Mouse (Mus musculus): ENCODE results near the gene Rnf6. TPM values are rescaled to one million over a fixed set of nuclear protein-coding genes. Genes with fewer than 3 reads are reported as not detected.
A peak's percentile ranks its signal among the peaks of the same experiment; 100 is the strongest.

Rnf6 gene
- polyA plus RNA-seq (2015; fragmentation: Nextera tagmentation; extraction: Ambion mirVana), result 54.6 and 63.2 TPM in 2 replicates

DNA sequence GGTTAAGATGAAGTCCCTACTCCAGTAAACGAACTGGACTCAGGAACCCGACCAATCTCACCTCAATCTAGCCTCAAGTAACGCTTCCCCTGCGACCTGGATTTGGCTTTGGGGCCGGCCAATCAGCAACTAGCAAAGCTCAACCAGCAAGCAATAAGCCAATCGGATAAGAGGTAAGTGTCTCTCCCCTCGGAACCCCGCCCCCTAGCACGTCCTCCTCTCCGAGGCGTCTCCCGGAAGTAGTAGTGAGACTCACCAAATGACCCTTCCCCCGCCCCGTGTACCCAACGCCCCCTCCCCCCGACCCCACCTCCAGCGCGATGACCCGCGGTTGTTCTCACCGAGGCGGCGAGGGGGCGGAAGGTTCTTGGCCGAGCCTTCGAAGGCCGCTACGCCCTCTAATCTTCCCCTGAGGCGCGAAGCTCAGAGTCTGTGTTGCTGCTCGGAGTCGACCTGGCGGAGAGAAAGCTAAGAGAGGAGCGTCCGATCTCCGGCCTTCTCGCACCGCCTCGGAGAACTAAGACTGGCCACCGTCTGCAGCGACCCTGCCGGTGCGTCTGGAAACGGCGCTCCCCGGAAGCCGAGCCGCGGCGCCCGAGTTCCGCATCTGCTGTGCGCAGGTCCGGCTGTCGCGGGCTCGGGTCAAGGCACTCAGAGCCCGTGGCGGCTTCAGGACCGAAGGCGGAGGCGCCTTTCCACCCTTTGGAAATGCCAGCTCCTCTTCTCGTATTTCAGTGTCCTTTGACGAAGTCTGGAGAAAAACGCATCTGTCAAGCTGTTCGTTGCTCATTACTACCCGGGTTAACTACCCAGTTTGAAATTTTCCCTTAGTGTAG is at the start of gene Rnf6:
Gene Rnf6, minus strand, starts transcription at position 677 of the 836 bp plus-strand sequence.
- Histone ChIP-seq H3K27me3 (ENCODE audit: insufficient read depth, low read length) (no peaks in the 10 kb centered on the region), H3K9me3 (replicated peaks; ENCODE audit: low read length) (no peaks in the 10 kb centered on the region), H3K27ac (peak within 1 kb of the TSS; percentile 99), H3K9ac (ENCODE audit: low read depth, low read length) (peak within 1 kb of the TSS; percentile 86), H3K4me1 (replicated peaks; ENCODE audit: insufficient read depth, low read length) (no peaks in the 10 kb centered on the region), H3K4me3 (replicated peaks; ENCODE audit: low read depth, low read length) (peak within 1 kb of the TSS; percentile 68), H3K4me2 (ENCODE audit: low read length) (peak within 1 kb of the TSS; percentile 63), H3K36me3 (ENCODE audit: insufficient read depth, low read length) (peaks cover 17% of the 10 kb centered on the region; the same call in 1 of the 2 replicates)
- TF ChIP-seq CTCF (IDR thresholded peaks at IDR 0.05; ENCODE audit: low read depth), result peak; percentile 34
- peak; percentile 99 for DNase-seq (ENCODE audit: low spot score)
- whole genome bisulfite sequencing, result under 1% methylated on average over 67 of the region's 67 CpGs
- ATAC-seq (replicated peaks; ENCODE audit: low FRiP score, low read depth), result peak; percentile 100

DNA sequence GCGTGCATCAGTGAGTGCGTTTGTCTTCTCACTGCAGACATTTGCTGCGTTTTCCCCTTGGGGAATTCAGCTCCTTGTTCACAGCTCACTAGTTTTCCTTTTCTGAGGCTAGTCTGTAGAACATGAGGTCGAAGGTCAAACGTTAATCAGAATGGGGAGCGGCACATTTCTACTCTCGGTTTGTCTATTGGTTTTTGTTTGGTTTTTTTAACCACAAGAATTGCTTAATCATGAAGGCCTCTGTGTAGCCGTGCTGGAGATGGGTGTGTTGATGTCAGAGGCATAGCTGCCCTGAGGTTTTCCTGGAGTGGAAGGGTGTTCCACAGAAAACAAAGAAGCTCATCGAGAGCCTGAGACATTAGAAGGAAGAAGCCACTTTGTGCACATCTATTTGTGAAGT is 49.2 kb upstream of the Rnf6 start:
- peaks cover 13% of the 10 kb centered on the region; the same call in 1 of the 2 replicates for H3K36me3 ChIP-seq (ENCODE audit: insufficient read depth, low read length)
- no peak overlapping the region for H3K4me3 ChIP-seq (replicated peaks; ENCODE audit: low read depth, low read length)
- no peaks in the 10 kb centered on the region for H3K9me3 ChIP-seq (replicated peaks; ENCODE audit: low read length)
- no peak overlapping the region for H3K9ac ChIP-seq (ENCODE audit: low read depth, low read length)
- TF ChIP-seq CTCF (IDR thresholded peaks at IDR 0.05; ENCODE audit: low read depth), result no peak
- H3K27ac ChIP-seq, result no peak overlapping the region
- no peaks in the 10 kb centered on the region for H3K4me1 ChIP-seq (replicated peaks; ENCODE audit: insufficient read depth, low read length)
- no peaks in the 10 kb centered on the region for H3K27me3 ChIP-seq (ENCODE audit: insufficient read depth, low read length)
- no peak for ATAC-seq (replicated peaks; ENCODE audit: low FRiP score, low read depth)
- 77% methylated on average over 9 of the region's 9 CpGs for WGBS
- no peak overlapping the region for H3K4me2 ChIP-seq (ENCODE audit: low read length)
- no peak for DNase-seq (ENCODE audit: low spot score)

DNA sequence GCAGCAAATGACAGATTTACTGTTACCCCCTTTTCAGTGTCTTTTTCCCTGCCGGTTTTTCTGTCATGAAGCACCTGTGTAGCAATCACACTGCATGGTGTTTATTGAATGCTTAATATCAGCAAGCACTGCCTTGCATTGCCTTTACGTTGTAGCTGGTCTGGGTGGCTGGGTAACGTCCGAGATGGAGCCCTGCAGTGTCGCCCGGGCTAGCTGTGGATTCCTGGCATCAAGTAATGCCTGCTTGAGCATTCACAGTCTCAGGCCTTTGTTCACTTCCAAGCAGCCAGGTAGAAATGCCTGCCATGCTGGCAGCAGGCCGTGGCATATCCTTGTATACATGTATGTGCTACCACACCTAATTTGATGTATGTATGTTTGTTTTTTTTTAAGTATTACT is 46.4 kb upstream of the Rnf6 start:
- Histone ChIP-seq H3K27ac (no peak overlapping the region), H3K27me3 (ENCODE audit: insufficient read depth, low read length) (no peaks in the 10 kb centered on the region), H3K4me3 (replicated peaks; ENCODE audit: low read depth, low read length) (no peak overlapping the region), H3K9ac (ENCODE audit: low read depth, low read length) (no peak overlapping the region), H3K4me2 (ENCODE audit: low read length) (no peak overlapping the region), H3K9me3 (replicated peaks; ENCODE audit: low read length) (no peaks in the 10 kb centered on the region), H3K36me3 (ENCODE audit: insufficient read depth, low read length) (0 out of 2 replicates have a peak, but pooled peaks cover 11% of the 10 kb centered on the region), H3K4me1 (replicated peaks; ENCODE audit: insufficient read depth, low read length) (no peaks in the 10 kb centered on the region)
- 81% methylated on average over 7 of the region's 7 CpGs for WGBS
- no peak for ATAC-seq (replicated peaks; ENCODE audit: low FRiP score, low read depth)
- TF ChIP-seq CTCF (IDR thresholded peaks at IDR 0.05; ENCODE audit: low read depth), result no peak
- DNase-seq (ENCODE audit: low spot score), result no peak

DNA sequence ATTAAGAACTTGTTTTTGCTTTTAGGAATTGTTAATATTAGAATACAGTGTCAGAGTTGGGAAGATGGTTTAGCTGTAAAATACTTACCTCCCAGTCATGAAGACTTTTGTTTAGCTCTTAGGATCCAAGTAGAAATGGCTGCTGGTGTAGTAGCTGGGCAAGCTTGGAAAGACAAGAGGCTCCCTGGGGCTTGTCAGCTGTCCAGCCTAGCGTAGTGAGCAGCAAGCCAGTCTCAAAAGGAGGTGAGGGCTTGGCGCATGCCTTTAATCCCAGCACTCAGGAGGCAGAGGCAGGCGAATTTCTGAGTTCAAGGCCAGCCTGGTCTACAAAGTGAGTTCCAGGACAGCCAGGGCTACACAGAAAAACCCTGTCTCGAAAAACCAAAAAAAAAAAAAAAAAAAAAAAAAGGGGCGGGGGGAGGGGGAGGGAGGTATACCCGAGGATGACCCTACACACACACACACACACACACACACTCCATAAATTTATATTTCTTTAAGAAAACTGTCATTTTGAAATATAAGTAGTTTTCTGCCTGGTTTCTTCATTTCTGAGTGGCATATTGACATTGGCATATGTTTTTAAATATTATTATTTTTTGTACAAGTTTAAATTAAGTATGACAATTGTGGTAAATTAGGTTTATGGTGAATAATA is 44.7 kb upstream of the Rnf6 start:
- Histone ChIP-seq H3K9ac (ENCODE audit: low read depth, low read length) (no peak overlapping the region), H3K27me3 (ENCODE audit: insufficient read depth, low read length) (no peaks in the 10 kb centered on the region), H3K4me2 (ENCODE audit: low read length) (no peak overlapping the region), H3K4me1 (replicated peaks; ENCODE audit: insufficient read depth, low read length) (no peaks in the 10 kb centered on the region), H3K27ac (no peak overlapping the region), H3K4me3 (replicated peaks; ENCODE audit: low read depth, low read length) (no peak overlapping the region), H3K36me3 (ENCODE audit: insufficient read depth, low read length) (no peaks in the 10 kb centered on the region), H3K9me3 (replicated peaks; ENCODE audit: low read length) (no peaks in the 10 kb centered on the region)
- no peak for DNase-seq (ENCODE audit: low spot score)
- 89% methylated on average over 5 of the region's 6 CpGs for WGBS
- ATAC-seq (replicated peaks; ENCODE audit: low FRiP score, low read depth), result no peak
- TF ChIP-seq CTCF (IDR thresholded peaks at IDR 0.05; ENCODE audit: low read depth), result no peak

DNA sequence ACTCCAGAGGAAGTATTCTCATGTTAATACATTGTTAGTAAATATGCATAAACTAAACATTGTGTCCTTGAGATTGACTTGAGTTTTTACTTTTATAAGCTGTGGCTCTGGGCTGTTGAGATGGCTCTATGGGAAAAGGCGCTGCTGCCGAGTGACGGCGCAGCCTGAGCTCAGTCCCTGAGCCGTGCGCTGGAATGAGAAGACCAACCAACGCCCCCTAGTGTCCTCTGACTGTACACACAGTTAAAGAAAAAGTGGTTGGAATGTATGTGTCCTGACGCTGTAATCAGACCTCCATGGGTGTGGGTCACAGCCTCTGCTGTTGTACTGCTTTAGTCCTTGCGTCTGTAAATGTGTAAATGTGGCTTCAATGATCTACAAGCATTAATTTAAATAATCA is 38.6 kb upstream of the Rnf6 start:
- no peaks in the 10 kb centered on the region for H3K9me3 ChIP-seq (replicated peaks; ENCODE audit: low read length)
- 68% methylated on average over 9 of the region's 9 CpGs for WGBS
- H3K9ac ChIP-seq (ENCODE audit: low read depth, low read length), result no peak overlapping the region
- H3K36me3 ChIP-seq (ENCODE audit: insufficient read depth, low read length), result no peaks in the 10 kb centered on the region
- H3K27ac ChIP-seq, result no peak overlapping the region
- no peaks in the 10 kb centered on the region for H3K27me3 ChIP-seq (ENCODE audit: insufficient read depth, low read length)
- peak; percentile 27; the same call in 1 of the 2 replicates for TF ChIP-seq CTCF (IDR thresholded peaks at IDR 0.05; ENCODE audit: low read depth)
- DNase-seq (ENCODE audit: low spot score) (no peak), ATAC-seq (replicated peaks; ENCODE audit: low FRiP score, low read depth) (no peak)
- no peak overlapping the region for H3K4me3 ChIP-seq (replicated peaks; ENCODE audit: low read depth, low read length)
- H3K4me2 ChIP-seq (ENCODE audit: low read length), result no peak overlapping the region
- H3K4me1 ChIP-seq (replicated peaks; ENCODE audit: insufficient read depth, low read length), result no peaks in the 10 kb centered on the region

DNA sequence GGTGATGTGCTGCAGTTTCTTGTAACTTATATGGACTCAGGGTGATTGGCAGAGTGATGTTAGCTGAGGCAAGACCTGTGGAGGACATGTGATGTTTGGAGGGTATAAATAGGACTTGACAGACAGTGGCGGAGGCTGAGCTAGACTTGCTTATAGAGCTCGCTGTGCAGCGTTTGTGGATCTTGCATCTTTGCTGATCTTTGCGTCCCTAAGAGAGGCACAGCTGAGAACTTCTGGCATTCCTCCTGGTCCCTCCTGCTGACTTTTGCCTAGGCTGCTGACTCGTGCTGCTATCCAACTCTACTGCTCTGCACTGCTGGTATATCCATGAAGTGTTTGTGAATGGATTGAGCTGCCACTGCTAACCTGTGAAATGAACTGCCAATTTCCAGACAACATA is 32.3 kb upstream of the Rnf6 start:
- Histone ChIP-seq H3K4me3 (replicated peaks; ENCODE audit: low read depth, low read length) (no peak overlapping the region), H3K4me2 (ENCODE audit: low read length) (no peak overlapping the region), H3K9me3 (replicated peaks; ENCODE audit: low read length) (no peaks in the 10 kb centered on the region), H3K36me3 (ENCODE audit: insufficient read depth, low read length) (no peaks in the 10 kb centered on the region), H3K4me1 (replicated peaks; ENCODE audit: insufficient read depth, low read length) (no peaks in the 10 kb centered on the region), H3K9ac (ENCODE audit: low read depth, low read length) (no peak overlapping the region), H3K27ac (no peak overlapping the region), H3K27me3 (ENCODE audit: insufficient read depth, low read length) (no peaks in the 10 kb centered on the region)
- DNase-seq (ENCODE audit: low spot score) (no peak), ATAC-seq (replicated peaks; ENCODE audit: low FRiP score, low read depth) (no peak)
- WGBS, result 80% methylated on average over 5 of the region's 5 CpGs
- no peak for TF ChIP-seq CTCF (IDR thresholded peaks at IDR 0.05; ENCODE audit: low read depth)
